Mouse (Mus musculus): ENCODE measurements around the gene Cdyl2.

Cdyl2 gene

GRCm38 (mm10) chr8:116538763-116539162 is 194.0 kb downstream of the Cdyl2 start:
- no peak for DNase-seq (ENCODE audit: low spot score)

GRCm38 (mm10) chr8:116536786-116537185 is 196.0 kb downstream of the Cdyl2 start:
- no peak for DNase-seq (ENCODE audit: low spot score)

GRCm38 (mm10) chr8:116533081-116533480 is 199.7 kb downstream of the Cdyl2 start:
- DNase-seq (ENCODE audit: low spot score), result no peak

GRCm38 (mm10) chr8:116528736-116529135 is 204.1 kb downstream of the Cdyl2 start:
- no peak for DNase-seq (ENCODE audit: low spot score)

GRCm38 (mm10) chr8:116524915-116525314 is 207.9 kb downstream of the Cdyl2 start:
- DNase-seq (ENCODE audit: low spot score), result no peak

All from c-Kit-positive CD71-positive TER-119-positive erythroid progenitor cells, embryonic 14.5 days (primary cell).